21 mouse cellular contexts compared by ENCODE assay signal in the genomic region with DNA sequence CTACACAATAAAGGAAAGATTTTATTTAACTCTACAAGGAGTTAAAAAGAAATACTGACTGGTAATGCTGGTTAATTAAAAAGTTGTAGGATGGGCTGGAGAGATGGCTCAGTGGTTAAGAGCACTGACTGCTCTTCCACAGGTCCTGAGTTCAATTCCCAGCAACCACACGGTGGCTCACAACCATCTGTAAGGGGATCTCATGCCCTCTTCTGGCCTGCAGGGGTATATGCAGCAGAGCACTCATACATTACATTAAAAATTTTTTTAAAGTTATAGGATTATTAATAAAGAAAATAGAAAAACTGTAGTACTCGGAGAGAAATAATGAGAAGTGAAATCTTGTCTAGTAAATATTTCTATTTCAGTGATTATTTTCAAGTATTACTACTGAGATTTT. TPM values are rescaled to one million over a fixed set of nuclear protein-coding genes. Genes with fewer than 3 reads are reported as not detected.
"Had no signal": no experiment of that assay in that cellular context is flagged by ENCODE, and none has a peak within 500 bp of the region (broad histone marks: within the 10 kb centered on the region; RNA-seq: fewer than 3 reads in every experiment).

No protein-coding gene starts in this region.

- H3K9me3 ChIP-seq: limb, embryonic 15.5 days; liver, embryonic 15.5 days; midbrain, embryonic 10.5 days; neural tube, embryonic 15.5 days had no signal

- H3K4me1 ChIP-seq: limb, embryonic 15.5 days; liver, embryonic 15.5 days; neural tube, embryonic 15.5 days had no signal

- DNase-seq: kidney, adult 8-10 months; kidney, postnatal 36 days; lung, postnatal 36 days; midbrain, embryonic 14.5 days; right cerebral cortex, adult 18-20 months; right cerebral cortex, postnatal 25 days; thymus, postnatal 4 days had no signal

- H3K4me3 ChIP-seq: limb, embryonic 15.5 days; liver, embryonic 15.5 days; midbrain, embryonic 10.5 days; myocyte; neural tube, embryonic 15.5 days had no signal

- H3K27ac ChIP-seq: kidney, postnatal 0 days; limb, embryonic 15.5 days; liver, embryonic 15.5 days; midbrain, embryonic 10.5 days; neural tube, embryonic 15.5 days had no signal

- H3K9ac ChIP-seq: limb, embryonic 15.5 days; liver, embryonic 15.5 days; neural tube, embryonic 15.5 days had no signal

- H3K27me3 ChIP-seq: limb, embryonic 15.5 days; liver, embryonic 15.5 days; neural tube, embryonic 15.5 days had no signal

- H3K36me3 ChIP-seq: limb, embryonic 15.5 days; liver, embryonic 15.5 days; midbrain, embryonic 10.5 days; neural tube, embryonic 15.5 days had no signal

- H3K4me2 ChIP-seq: limb, embryonic 15.5 days; liver, embryonic 15.5 days; neural tube, embryonic 15.5 days had no signal

RNA-seq across cellular contexts. Expression of gene BC051019, which starts 43.4 kb away (rescaled TPM):
- total RNA-seq: left cerebral cortex, adult 18-20 months; left cerebral cortex, postnatal 25 days; megakaryocyte, adult 5-6 weeks had no signal
- polyA plus RNA-seq: kidney, postnatal 0 days; limb, embryonic 15.5 days; midbrain, embryonic 14.5 days; neural tube, embryonic 15.5 days; small intestine, adult 2 months had no signal

RNA-seq across cellular contexts. Expression of gene Ascl3, which starts 51.2 kb away (rescaled TPM):
- total RNA-seq: layer of hippocampus, adult 18-20 months; layer of hippocampus, postnatal 14 days; left cerebral cortex, adult 18-20 months; left cerebral cortex, postnatal 25 days had no signal
- polyA plus RNA-seq: limb, embryonic 11.5 days; limb, embryonic 15.5 days; liver, embryonic 15.5 days; midbrain, embryonic 10.5 days; midbrain, embryonic 14.5 days; neural tube, embryonic 11.5 days had no signal
